Mouse (Mus musculus) heart, adult 11 months (tissue): ENCODE measurements around the gene Atp11c.
A peak's percentile ranks its signal among the peaks of the same experiment; 100 is the strongest.

Source experiments
- DNase-seq: peaks from one replicate; pipeline ENCODE4 v3.0.0; 2022

The Atp11c gene

DNA sequence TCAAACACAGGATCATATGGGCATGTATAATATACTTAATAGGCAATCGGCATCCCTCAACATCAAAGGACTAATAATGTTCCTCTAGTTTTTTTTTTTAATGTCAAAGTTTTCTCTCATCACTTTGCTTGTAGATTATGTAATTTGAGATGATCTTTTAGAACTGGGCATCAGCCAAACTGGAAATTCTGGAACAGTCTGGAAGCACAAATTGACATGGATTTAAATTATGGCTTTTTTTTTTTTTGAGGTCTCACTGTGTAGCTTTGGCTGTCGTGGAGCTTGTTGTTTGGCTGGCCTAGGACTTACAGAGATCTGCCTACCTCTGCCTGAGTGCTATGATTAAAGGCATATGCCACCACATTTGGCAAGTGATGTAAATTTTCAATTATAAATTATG lies 210.8 kb downstream of the Atp11c start:
- DNase-seq = no peak

DNA sequence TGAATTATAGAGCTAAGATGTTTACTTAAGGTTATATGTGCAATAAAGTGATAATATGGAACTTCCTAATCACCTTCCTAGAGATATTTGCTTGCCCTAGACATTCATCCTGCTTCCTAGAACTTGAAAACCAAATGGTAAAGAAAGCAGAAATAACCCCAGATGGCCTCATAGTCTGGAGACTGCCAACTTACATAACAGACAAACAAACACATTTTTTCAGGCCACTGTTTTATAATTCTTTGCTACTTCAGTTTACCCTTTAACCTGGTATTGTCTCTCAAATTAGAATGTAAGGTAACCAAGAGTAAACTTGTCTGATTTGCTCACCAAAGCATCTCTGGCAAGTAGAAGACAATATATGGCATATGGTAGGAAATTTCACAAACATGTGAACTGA lies 212.1 kb downstream of the Atp11c start:
- DNase-seq = no peak

DNA sequence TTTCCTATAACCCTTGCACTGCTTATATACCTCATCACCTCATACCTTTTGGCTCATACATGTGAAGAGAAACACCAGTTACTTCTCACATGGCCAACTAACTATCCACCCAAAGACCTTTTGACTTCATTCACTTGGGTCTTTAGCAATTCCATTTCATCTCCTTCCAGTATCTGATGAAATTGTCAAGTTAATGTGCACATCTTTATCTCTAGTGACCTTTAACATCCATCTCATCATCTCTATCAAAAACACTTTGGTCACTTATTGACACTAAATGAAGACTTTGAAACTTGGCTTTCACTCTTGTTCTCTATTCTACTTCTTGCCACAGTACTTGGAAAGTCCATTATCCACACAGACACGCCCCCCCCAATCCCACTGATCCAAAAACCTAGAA lies 243.8 kb downstream of the Atp11c start:
- no peak for DNase-seq

DNA sequence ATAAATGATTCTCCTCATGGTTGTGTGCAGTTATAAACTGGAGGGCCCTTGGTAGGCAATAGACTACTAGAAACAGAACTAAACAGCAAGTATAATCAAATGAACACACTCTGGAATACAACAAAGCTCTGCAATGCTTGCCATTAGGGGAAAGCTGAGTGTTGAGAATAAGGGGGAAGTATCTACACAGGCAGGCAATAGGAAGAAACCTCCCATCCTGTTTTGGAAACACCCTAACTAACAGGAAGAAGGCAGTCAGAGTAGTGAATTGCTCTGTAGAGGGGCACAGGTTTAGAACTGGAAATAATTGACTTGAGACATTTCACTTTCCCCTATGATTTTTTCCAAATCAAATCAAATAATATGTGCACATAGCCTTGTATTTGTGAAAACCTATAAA lies 247.1 kb downstream of the Atp11c start:
- DNase-seq = peak; percentile 78

DNA sequence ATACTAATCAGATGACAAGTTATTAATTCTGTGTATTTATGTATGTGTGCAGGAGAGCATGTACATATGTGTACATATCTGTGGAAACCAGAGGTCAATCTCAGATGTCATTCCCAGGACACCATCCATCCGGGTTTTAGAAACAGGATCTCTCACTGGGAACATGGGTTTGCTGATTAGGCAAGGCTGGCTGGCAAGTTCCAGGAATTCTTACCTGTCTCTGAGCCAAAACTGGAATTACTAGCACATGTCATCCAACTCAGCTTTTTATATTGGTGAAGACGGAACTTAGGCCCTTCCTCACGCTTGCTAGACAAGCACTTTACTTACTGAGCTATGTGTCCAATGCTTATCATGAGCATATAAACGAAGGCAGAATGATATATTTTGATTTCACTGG lies 247.5 kb downstream of the Atp11c start:
- peak; percentile 88 for DNase-seq

DNA sequence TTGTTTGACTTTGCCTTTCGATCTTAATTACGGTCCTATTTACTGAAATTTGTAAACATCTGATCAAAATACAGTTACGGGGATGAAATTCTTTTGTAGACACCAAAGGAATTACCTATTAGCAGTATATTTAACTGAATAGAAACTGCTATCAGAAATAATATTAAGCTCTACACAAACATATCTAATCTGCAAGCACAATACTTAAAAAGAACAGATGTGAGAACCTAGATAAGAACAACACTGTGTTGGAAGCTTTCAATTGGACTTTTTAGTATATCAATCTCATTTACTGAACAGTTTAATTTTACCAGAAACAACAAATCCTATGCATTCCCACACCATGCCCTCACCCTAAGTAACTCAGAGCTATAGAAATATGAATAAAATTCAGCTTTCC lies 262.8 kb downstream of the Atp11c start:
- DNase-seq = no peak

DNA sequence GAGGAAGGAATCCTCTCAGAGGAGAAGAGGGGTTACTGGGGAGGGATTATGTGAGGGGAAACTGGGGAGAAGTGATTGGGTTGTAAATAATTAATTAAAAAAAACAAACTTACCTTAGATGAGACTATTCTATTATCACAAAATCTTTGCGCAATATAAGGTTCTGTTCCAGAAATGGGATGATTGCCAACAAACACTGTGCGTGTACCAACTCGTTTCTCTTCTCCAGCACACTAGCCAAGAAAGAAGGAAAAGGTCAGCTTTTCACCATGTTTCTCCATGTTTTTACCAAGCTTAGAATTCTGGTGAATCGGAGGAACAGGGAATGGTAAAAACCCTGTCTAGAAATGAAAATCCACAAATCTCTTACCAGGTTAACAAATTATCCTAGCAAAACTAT lies 271.2 kb downstream of the Atp11c start:
- DNase-seq = no peak

DNA sequence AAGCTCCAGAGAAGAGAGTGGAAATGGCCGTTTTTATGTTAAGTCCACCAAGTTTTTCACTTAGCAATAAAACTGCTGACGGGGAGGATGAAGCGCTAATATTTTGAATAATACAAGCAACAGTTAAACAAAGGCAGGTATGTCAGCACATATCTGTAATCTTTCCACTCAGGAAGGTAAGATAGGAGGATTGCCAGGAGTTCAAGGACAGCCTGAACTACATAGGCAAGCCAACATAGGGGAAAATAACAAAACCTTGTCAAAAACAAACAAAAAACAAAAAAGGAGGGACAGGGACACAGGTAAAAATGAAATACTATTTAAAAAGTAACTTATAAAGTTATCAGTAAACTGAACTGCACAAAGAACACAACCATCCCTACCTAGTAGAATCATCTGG lies 274.8 kb downstream of the Atp11c start:
- DNase-seq = no peak

DNA sequence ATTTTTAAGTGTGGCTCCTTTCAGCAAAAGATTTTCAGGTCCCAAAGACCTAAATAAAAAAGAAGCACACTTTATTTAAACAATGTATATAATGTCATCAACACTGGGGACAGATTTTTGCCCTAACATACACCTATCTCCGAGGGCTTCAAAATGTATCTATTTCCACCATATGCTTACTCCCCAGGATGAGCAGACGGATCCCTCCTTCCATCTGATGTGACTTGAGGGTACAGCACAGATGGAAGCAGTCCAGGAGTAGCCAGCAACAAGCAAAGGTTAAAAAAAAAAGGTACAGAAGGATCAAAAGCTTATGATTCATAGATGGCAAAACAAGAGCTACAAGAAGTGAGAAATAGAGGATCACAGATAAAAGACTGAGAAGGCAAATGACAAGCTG lies 300.2 kb downstream of the Atp11c start:
- DNase-seq = no peak

DNA sequence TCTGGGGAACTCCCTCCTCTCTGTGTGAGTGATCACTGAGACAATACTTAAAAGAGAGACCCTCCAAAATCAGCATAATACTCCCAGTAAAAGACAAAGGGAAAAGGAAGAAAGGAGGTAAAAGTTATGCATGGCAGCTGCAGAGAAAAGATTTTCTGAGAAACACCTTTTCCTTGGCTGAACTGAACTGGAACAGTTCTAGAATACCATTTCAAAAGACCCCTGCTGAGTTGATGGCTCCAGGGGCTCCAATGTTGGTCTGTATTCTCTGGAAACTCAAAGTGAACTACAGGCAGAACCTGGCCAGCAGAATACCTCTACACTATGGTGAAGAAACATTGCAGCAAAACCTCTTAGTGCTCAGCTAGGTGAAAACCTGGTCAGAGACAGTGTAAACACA lies 337.2 kb downstream of the Atp11c start:
- no peak for DNase-seq

DNA sequence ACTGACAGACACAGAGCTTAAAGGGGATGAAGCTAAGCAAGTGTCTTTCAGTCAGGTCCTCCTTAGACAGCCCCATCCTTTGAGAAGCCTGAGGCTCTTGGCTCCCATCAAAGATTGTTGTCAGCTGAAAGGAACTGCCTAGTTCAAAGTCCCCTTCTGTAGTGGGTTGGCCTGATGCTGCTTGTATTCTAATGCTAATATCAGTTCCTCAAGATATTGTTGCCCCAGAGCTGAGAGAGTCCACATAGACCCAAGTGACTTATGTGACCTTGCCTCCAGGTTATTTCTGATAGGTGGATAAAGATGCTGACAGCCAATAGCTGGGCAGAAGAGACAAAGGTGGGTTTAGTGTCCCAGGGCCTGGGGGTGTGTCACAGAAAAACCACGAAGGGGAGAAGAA lies 404.8 kb downstream of the Atp11c start:
- DNase-seq = no peak

DNA sequence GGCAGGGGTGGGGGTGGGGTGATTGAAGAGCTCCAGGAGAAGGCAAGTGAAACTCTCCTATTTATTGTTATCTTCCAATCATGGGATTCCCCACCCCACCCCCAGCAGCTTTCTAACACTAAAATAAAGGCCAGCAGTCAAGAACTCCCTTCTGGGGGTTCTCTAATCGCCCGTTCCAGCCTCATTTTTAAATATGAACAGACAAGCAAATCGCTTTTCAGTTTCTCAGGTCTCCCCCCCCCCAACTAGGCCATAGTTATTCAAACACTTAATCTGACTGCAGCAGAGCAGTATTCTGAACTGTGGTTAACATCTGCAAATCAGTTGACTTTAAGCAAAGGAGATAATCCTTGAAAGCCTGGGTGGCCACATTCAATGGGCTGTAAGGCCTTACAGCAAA lies 409.9 kb downstream of the Atp11c start:
- no peak for DNase-seq

DNA sequence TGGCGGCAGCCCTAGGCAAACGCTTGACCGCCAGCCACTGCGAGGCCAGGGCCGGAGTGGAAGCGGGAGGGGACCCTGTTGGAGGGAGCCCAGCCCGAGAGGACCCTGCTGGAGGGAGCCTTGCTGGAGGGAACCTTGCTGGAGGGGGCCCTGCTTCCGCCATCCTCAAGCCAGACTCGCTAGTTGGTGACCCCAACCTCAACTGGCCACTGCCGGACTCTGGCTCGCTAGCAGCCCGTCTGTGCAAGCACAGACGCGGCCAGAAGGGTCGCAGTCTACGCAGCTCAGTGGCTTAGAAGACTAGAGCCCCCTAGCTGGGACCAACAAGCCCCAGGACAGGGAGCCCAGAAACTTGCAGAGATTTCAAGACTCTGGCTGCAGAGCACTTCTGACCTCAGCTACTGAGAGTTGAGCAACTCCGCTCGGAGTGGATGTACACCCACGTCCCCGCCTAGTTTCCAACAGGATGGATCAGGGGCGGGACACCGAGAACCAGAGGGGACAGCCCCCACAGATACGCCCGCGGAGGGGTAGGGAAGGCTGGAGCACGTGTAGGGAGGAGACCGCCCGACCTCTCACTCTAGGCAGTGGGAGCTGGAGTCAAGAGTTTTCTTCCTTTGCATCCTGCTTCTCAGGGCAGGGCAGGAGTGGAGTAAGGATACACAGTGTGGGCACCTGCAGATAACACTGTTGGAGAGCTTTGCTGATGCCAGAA lies 413.6 kb downstream of the Atp11c start, which contains the start of gene Mcf2:
TSS of gene Mcf2 (minus strand) at position 346 of the 715 bp plus-strand sequence.
- DNase-seq = peak; percentile 82

DNA sequence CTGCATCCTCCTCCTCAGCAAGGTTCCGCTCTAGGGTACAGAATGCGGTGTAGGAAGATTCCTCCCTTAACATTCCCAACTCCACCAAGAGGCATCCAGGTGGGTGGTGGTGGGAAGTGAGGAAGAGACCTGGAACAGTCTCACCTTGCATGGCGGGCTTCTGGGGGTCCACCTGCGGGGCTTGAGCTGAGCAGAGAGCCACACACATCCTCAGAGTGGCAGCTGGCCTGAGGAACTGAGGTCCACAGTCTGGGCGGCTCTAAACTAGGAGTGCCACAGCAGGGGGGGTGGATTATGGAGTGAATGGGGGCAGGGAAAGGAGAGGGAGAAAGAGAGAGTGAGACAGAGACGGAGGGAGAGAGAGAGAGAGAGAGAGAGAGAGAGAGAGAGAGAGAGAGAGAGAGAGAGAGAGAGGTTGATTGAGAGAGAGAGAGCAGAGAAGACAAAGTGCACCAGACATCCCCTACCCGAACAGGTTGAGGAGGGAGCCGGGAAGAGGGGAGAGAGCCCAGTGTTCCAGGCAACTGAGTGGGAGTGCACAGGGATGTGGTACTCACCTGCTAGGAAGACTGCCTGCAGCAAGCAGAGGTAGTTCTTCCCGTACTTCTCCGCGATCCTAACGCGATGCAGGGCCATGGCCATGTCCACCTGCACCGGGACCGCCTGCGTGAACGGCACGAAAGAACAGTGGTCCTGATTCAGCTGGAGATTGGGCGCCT lies 414.3 kb downstream of the Atp11c start:
- no peak for DNase-seq
